Mouse (Mus musculus): ENCODE results near the gene Agfg2. TPM values are rescaled to one million over a fixed set of nuclear protein-coding genes. Genes with fewer than 3 reads are reported as not detected.
"Not testable (repeated sequence)": the region's sequence is repeated elsewhere in the genome, so short reads cannot be mapped to it uniquely, and the experiment has no call there.

Agfg2 gene
- polyA plus RNA-seq (2015; fragmentation: Nextera tagmentation; extraction: Ambion mirVana): 18.6 and 19.8 TPM in 2 replicates

DNA sequence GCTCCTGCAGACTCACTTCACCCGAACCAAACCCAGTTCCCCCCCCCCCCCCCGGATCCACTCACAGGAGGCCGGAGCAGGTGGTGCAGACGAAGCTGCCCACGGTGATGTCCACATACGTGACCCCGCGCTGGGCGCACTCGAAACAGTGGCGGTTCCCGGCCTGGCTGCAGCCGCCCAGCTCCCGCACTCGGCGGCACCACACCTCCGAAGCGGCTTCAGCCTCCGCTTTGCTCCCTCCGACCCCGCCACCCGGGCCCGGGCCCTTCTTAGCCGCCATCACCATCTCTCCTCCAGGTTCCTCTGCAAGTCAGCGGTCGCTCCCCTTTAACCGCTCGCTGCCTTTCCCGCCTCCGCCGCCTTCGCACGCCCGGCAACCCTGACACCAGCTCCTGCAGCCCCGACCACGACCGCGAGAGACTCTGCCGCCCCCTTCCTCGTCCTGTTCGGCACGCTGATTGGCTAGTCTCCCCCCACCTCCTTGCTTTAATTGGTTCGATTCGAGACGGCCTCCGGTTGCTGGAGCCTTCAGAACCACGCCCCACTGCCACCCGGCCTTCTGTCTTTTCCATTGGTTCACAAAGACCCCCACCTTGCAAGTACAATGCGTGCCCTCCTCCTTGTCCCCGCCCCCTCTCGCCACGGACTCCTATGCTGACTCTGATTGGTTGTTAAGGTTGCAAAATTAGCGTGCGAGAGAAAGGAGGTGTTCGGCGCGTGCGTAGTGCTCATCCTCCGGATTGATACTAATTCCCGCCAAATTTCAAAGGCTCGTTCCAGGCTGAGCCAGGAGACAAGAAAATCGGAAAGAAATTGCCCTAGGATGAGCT lies at the start of gene Agfg2:
Gene Agfg2, minus strand, starts transcription at position 433 of the 830 bp plus-strand sequence.
- Histone ChIP-seq H3K9ac (ENCODE audit: low read depth, low read length) (peak within 1 kb of the TSS; percentile 82), H3K9me3 (ENCODE audit: control insufficient read depth, low read length) (no peaks in the 10 kb centered on the region), H3K27me3 (replicated peaks; ENCODE audit: control insufficient read depth, insufficient read depth, low read length) (no peaks in the 10 kb centered on the region), H3K4me2 (ENCODE audit: low read depth, low read length) (peak within 1 kb of the TSS; percentile 85), H3K27ac (ENCODE audit: low read length) (peak within 1 kb of the TSS; percentile 45), H3K36me3 (ENCODE audit: control insufficient read depth, insufficient read depth, low read length) (no peaks in the 10 kb centered on the region), H3K4me1 (ENCODE audit: control insufficient read depth, insufficient read depth, low read length) (peaks cover 16% of the 10 kb centered on the region), H3K4me3 (ENCODE audit: low read length) (peak within 1 kb of the TSS; percentile 79)
- peak; percentile 97 for ATAC-seq
- under 1% methylated on average over 58 of the region's 62 CpGs for WGBS

DNA sequence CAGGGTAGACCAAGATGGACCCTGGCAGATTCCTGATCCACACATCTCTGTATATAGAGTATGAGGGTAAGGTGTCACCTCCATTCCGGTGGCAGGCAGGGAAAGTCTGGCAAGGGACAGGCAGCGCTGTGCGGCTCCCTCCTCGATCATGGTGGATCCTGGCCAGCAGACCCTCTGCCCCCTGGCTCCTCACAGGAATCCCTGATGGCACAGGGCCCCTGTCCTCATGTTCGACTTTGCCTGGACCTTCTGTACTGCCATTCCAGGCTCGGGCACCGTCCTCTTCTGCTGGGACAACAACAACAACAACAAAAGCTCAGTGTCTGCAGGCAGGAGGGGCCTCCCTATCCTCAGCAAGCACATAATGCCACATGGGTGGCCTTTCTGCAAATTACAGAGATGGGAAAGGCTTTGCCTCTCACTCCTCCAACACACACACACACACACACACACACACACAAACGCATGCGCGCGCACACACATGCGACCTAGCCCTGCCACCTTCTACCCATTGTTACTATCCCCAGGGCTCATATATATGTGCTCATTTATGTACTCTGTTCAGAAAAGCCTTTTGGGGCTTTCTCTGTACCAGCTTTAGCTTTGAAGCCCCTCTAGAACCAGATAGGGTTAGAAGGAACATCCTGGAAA lies 49.2 kb upstream of the Agfg2 start:
- Histone ChIP-seq H3K9ac (ENCODE audit: low read depth, low read length) (no peak overlapping the region), H3K4me1 (ENCODE audit: control insufficient read depth, insufficient read depth, low read length) (peaks cover 3% of the 10 kb centered on the region; the same call in 1 of the 2 replicates), H3K36me3 (ENCODE audit: control insufficient read depth, insufficient read depth, low read length) (peaks cover 5% of the 10 kb centered on the region; the same call in 1 of the 2 replicates), H3K27ac (ENCODE audit: low read length) (no peak overlapping the region), H3K4me3 (ENCODE audit: low read length) (no peak overlapping the region), H3K27me3 (replicated peaks; ENCODE audit: control insufficient read depth, insufficient read depth, low read length) (no peaks in the 10 kb centered on the region), H3K9me3 (ENCODE audit: control insufficient read depth, low read length) (no peaks in the 10 kb centered on the region), H3K4me2 (ENCODE audit: low read depth, low read length) (no peak overlapping the region)
- 80% methylated on average over 12 of the region's 12 CpGs for WGBS
- no peak for ATAC-seq

- WGBS: 62% methylated on average over 6 of the region's 6 CpGs
- 0 out of 2 replicates have a peak, but pooled peaks have one; percentile 33 for ATAC-seq
These were observed 42.2 kb upstream of the Agfg2 start for GRCm38 (mm10) chr5:137726767-137727166.

DNA sequence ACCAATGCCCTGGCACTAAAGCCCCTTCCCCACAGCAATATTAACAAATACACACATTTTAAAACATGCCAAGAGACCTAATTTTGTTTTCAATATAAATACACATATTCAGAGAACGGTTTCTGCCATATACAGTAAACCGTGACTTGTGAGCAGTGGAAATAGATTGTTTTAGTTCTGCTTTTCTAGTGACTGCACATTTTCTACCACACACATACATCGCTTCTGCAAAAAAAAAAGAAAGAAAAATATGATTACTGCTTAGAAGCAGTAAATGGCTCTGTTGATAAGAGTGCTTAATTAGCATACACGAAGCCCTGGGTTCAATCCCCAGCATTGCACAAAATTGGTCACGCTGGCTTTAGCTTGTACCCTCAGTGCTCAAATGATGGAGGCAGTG lies 39.3 kb upstream of the Agfg2 start:
- Histone ChIP-seq H3K9me3 (ENCODE audit: control insufficient read depth, low read length) (no peaks in the 10 kb centered on the region), H3K9ac (ENCODE audit: low read depth, low read length) (no peak overlapping the region), H3K4me2 (ENCODE audit: low read depth, low read length) (no peak overlapping the region), H3K36me3 (ENCODE audit: control insufficient read depth, insufficient read depth, low read length) (no peaks in the 10 kb centered on the region), H3K4me1 (ENCODE audit: control insufficient read depth, insufficient read depth, low read length) (peaks cover 2% of the 10 kb centered on the region; the same call in 1 of the 2 replicates), H3K27me3 (replicated peaks; ENCODE audit: control insufficient read depth, insufficient read depth, low read length) (no peaks in the 10 kb centered on the region), H3K27ac (ENCODE audit: low read length) (no peak overlapping the region), H3K4me3 (ENCODE audit: low read length) (no peak overlapping the region)
- WGBS: 86% methylated on average over 5 of the region's 5 CpGs
- no peak for ATAC-seq

More at GRCm38 (mm10) chr5:137726767-137727166, 42.2 kb upstream of the Agfg2 start:
- Histone ChIP-seq H3K4me1 (ENCODE audit: control insufficient read depth, insufficient read depth, low read length) (no peaks in the 10 kb centered on the region), H3K4me3 (ENCODE audit: low read length) (no peak overlapping the region), H3K36me3 (ENCODE audit: control insufficient read depth, insufficient read depth, low read length) (no peaks in the 10 kb centered on the region), H3K27ac (ENCODE audit: low read length) (no peak overlapping the region), H3K9me3 (ENCODE audit: control insufficient read depth, low read length) (no peaks in the 10 kb centered on the region), H3K9ac (ENCODE audit: low read depth, low read length) (no peak overlapping the region), H3K27me3 (replicated peaks; ENCODE audit: control insufficient read depth, insufficient read depth, low read length) (no peaks in the 10 kb centered on the region), H3K4me2 (ENCODE audit: low read depth, low read length) (no peak overlapping the region)

- H3K27me3 ChIP-seq (replicated peaks; ENCODE audit: control insufficient read depth, insufficient read depth, low read length); H3K27ac ChIP-seq (ENCODE audit: low read length); H3K36me3 ChIP-seq (ENCODE audit: control insufficient read depth, insufficient read depth, low read length); H3K4me1 ChIP-seq (ENCODE audit: control insufficient read depth, insufficient read depth, low read length); H3K9me3 ChIP-seq (ENCODE audit: control insufficient read depth, low read length): not testable (repeated sequence)
- 10% methylated on average over 10 of the region's 16 CpGs for WGBS
- ATAC-seq: peak; percentile 91
- Histone ChIP-seq H3K9ac (ENCODE audit: low read depth, low read length) (0 out of 2 replicates have a peak overlapping the region, but pooled peaks have one; percentile 16), H3K4me2 (ENCODE audit: low read depth, low read length) (peak overlapping the region; percentile 65), H3K4me3 (ENCODE audit: low read length) (peak overlapping the region; percentile 32)
These were observed 36.1 kb upstream of the Agfg2 start for GRCm38 (mm10) chr5:137720558-137721164.

DNA sequence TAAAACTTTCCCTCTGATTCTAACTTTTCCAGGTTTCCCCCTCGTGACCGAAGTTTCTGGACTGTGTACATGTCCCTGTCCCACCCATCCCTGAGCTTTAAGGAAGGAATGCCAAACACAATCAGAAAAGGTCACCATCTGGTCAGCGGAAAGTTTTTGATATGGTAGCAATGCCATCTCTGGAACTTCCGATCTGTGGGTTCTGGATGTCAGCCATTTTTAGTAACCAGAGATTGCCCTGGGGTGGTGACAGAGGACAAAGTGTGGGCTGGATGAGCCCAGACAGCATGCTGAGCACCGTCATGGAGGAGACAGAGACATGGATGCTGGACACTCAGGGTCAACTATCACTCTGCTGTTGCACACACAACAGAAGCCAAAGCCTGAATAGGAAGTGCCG lies 34.6 kb upstream of the Agfg2 start:
- Histone ChIP-seq H3K27me3 (replicated peaks; ENCODE audit: control insufficient read depth, insufficient read depth, low read length) (no peaks in the 10 kb centered on the region), H3K9me3 (ENCODE audit: control insufficient read depth, low read length) (no peaks in the 10 kb centered on the region), H3K36me3 (ENCODE audit: control insufficient read depth, insufficient read depth, low read length) (no peaks in the 10 kb centered on the region), H3K9ac (ENCODE audit: low read depth, low read length) (no peak overlapping the region), H3K4me1 (ENCODE audit: control insufficient read depth, insufficient read depth, low read length) (peaks cover 2% of the 10 kb centered on the region; the same call in 1 of the 2 replicates), H3K4me3 (ENCODE audit: low read length) (no peak overlapping the region), H3K27ac (ENCODE audit: low read length) (no peak overlapping the region), H3K4me2 (ENCODE audit: low read depth, low read length) (no peak overlapping the region)
- no peak for ATAC-seq
- 77% methylated on average over 6 of the region's 6 CpGs for WGBS

GRCm38 (mm10) chr5:137718020-137718790 lies 33.7 kb upstream of the Agfg2 start:
- Histone ChIP-seq H3K4me3 (ENCODE audit: low read length) (no peak overlapping the region), H3K9me3 (ENCODE audit: control insufficient read depth, low read length) (no peaks in the 10 kb centered on the region), H3K9ac (ENCODE audit: low read depth, low read length) (no peak overlapping the region), H3K27ac (ENCODE audit: low read length) (no peak overlapping the region), H3K27me3 (replicated peaks; ENCODE audit: control insufficient read depth, insufficient read depth, low read length) (no peaks in the 10 kb centered on the region), H3K4me2 (ENCODE audit: low read depth, low read length) (no peak overlapping the region), H3K36me3 (ENCODE audit: control insufficient read depth, insufficient read depth, low read length) (no peaks in the 10 kb centered on the region), H3K4me1 (ENCODE audit: control insufficient read depth, insufficient read depth, low read length) (peaks cover 2% of the 10 kb centered on the region; the same call in 1 of the 2 replicates)
- WGBS: 62% methylated on average over 8 of the region's 8 CpGs
- no peak for ATAC-seq

DNA sequence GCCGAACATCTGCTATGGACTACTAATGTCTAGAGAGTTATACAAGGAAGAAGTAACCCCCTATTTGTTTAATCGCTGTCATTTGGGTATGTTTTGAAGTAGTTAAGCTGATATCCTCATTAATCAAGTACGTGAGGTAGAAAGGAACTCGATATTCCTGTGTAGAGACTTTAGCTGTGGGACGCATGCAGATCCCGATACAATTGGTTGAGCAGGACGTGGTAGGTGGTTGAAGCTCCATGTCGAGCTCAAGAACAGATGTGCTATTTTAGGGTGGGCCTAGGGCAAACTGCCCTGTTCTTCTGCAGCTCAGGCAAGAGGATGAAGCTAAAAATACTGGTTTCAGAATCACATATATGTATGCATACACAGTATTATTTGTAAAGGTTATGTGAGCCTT lies 31.2 kb upstream of the Agfg2 start:
- H3K4me2 ChIP-seq (ENCODE audit: low read depth, low read length): no peak overlapping the region
- no peak overlapping the region for H3K27ac ChIP-seq (ENCODE audit: low read length)
- no peak overlapping the region for H3K9ac ChIP-seq (ENCODE audit: low read depth, low read length)
- H3K27me3 ChIP-seq (replicated peaks; ENCODE audit: control insufficient read depth, insufficient read depth, low read length): no peaks in the 10 kb centered on the region
- H3K36me3 ChIP-seq (ENCODE audit: control insufficient read depth, insufficient read depth, low read length): no peaks in the 10 kb centered on the region
- ATAC-seq: no peak
- no peak overlapping the region for H3K4me3 ChIP-seq (ENCODE audit: low read length)
- no peaks in the 10 kb centered on the region for H3K9me3 ChIP-seq (ENCODE audit: control insufficient read depth, low read length)
- WGBS: 68% methylated on average over 8 of the region's 8 CpGs
- peaks cover 2% of the 10 kb centered on the region; the same call in 1 of the 2 replicates for H3K4me1 ChIP-seq (ENCODE audit: control insufficient read depth, insufficient read depth, low read length)

Measured in intestine, embryonic 16.5 days (tissue).